Mouse (Mus musculus) lung, adult 2 months (tissue): Measurements from ENCODE around the gene Thtpa. TPM values are rescaled to one million over a fixed set of nuclear protein-coding genes. Genes with fewer than 3 reads are reported as not detected.

Source experiments
- DNase-seq: peaks from one replicate; pipeline ENCODE4 v3.0.0; 2022
- H3K4me1 ChIP-seq: fragments of 200-500 bp; 2 replicates; pipeline ENCODE4 v1.6.1; 2011; ENCODE audit warnings: low read length; ENCODE audit not compliant: control insufficient read depth, insufficient read depth
- H3K4me3 ChIP-seq: fragments of 200-500 bp; replicated peaks from 2 replicates; pipeline ENCODE3; 2011; ENCODE audit warnings: low read depth, mild to moderate bottlenecking, control low read depth, low read length; ENCODE audit errors: extremely low read depth
- CTCF ChIP-seq: fragments of 200-500 bp; IDR thresholded peaks from 2 replicates; pipeline ENCODE4 v1.5.1; 2011; ENCODE audit warnings: mild to moderate bottlenecking, low read length, control low read depth; ENCODE audit not compliant: insufficient read depth
- POLR2A ChIP-seq: fragments of 200-500 bp; IDR thresholded peaks from 2 replicates; pipeline ENCODE4 v1.6.1; 2011; ENCODE audit warnings: low read depth, mild to moderate bottlenecking, control low read depth, low read length, borderline replicate concordance; ENCODE audit errors: extremely low read depth
- WGBS: fragments of 180-500 bp; shearing (Covaris S2); methylation state at CpG from one replicate; pipeline ENCODE4 v1.1.7; 2018; 5-methylcytosine and 5-hydroxymethylcytosine counted together
- polyA plus RNA-seq: library from polyadenylated mRNA; depleted of rRNA; stranded (reverse); fragments of >200 nt; gene quantifications from 2 replicates; pipeline ENCODE4 v1.2.3, GENCODE M21; 2012

The Thtpa gene
- polyA plus RNA-seq, 1 experiment: 9.2 TPM

GRCm38 (mm10) chr14:55102253-55102785 lies 7.7 kb downstream of the Thtpa start:
- no peak for DNase-seq
- Histone ChIP-seq H3K4me3 (no peak overlapping the region), H3K4me1 (no peaks in the 10 kb centered on the region; the same call in 1 of the 2 replicates)
- TF ChIP-seq CTCF (no peak), POLR2A (no peak)
- 84% methylated on average over 15 of the region's 15 CpGs for WGBS

GRCm38 (mm10) chr14:55104365-55104764 lies 9.8 kb downstream of the Thtpa start:
- Histone ChIP-seq H3K4me1 (no peaks in the 10 kb centered on the region), H3K4me3 (no peak overlapping the region)
- no peak for TF ChIP-seq CTCF
- 88% methylated on average over 18 of the region's 18 CpGs for WGBS
- no peak for DNase-seq

GRCm38 (mm10) chr14:55105386-55105785 lies 10.8 kb downstream of the Thtpa start:
- no peak for TF ChIP-seq CTCF
- no peak for TF ChIP-seq POLR2A
- Histone ChIP-seq H3K4me3 (no peak overlapping the region), H3K4me1 (no peaks in the 10 kb centered on the region)
- DNase-seq: no peak
- WGBS: 20% methylated on average over 7 of the region's 7 CpGs

- WGBS: under 1% methylated on average over 39 of the region's 39 CpGs
- TF ChIP-seq POLR2A (peak; percentile 65; the same call in 1 of the 2 replicates), CTCF (no peak)
- peak; percentile 83 for DNase-seq
- Histone ChIP-seq H3K4me3 (peak within 1 kb of the TSS; percentile 79), H3K4me1 (no peaks in the 10 kb centered on the region)
Observed at GRCm38 (mm10) chr14:55105836-55106809, 11.5 kb downstream of the Thtpa start, which contains the start of gene Ap1g2. Ap1g2 (minus strand) TSS chr14:55106593.

GRCm38 (mm10) chr14:55106990-55107389 lies 12.4 kb downstream of the Thtpa start:
- no peak for TF ChIP-seq POLR2A
- no peak for TF ChIP-seq CTCF
- WGBS: 86% methylated on average over 8 of the region's 8 CpGs
- no peak for DNase-seq
- H3K4me1 ChIP-seq: no peaks in the 10 kb centered on the region
- no peak overlapping the region for H3K4me3 ChIP-seq

GRCm38 (mm10) chr14:55108202-55108870 lies 13.8 kb downstream of the Thtpa start:
- 44% methylated on average over 9 of the region's 9 CpGs for WGBS
- no peak for DNase-seq
- no peak overlapping the region for H3K4me3 ChIP-seq
- H3K4me1 ChIP-seq: no peaks in the 10 kb centered on the region
- no peak for TF ChIP-seq CTCF
- TF ChIP-seq POLR2A: no peak

GRCm38 (mm10) chr14:55109048-55109873 lies 14.7 kb downstream of the Thtpa start:
- DNase-seq: no peak
- 26% methylated on average over 21 of the region's 21 CpGs for WGBS
- no peaks in the 10 kb centered on the region for H3K4me1 ChIP-seq
- TF ChIP-seq CTCF: no peak
- no peak for TF ChIP-seq POLR2A
- H3K4me3 ChIP-seq: no peak overlapping the region

- WGBS: 21% methylated on average over 9 of the region's 9 CpGs
- no peak for TF ChIP-seq POLR2A
- no peak for TF ChIP-seq CTCF
- Histone ChIP-seq H3K4me1 (peaks cover 4% of the 10 kb centered on the region; the same call in 1 of the 2 replicates), H3K4me3 (no peak overlapping the region)
- no peak for DNase-seq
Observed at GRCm38 (mm10) chr14:55110076-55110475, 15.5 kb downstream of the Thtpa start.

- no peak for TF ChIP-seq CTCF
- TF ChIP-seq POLR2A: no peak
- no peak for DNase-seq
- 71% methylated on average over 2 of the region's 2 CpGs for WGBS
- Histone ChIP-seq H3K4me1 (peaks cover 4% of the 10 kb centered on the region; the same call in 1 of the 2 replicates), H3K4me3 (no peak overlapping the region)
Observed at GRCm38 (mm10) chr14:55111720-55112119, 17.1 kb downstream of the Thtpa start.
